Mouse (Mus musculus) E14TG2a.4 (cell line): ENCODE measurements at regions not wholly inside any gene's neighbourhood (a gene's known extent, or its start where the extent isn't known, plus 50 kb on each side); places are given as distances from the start of the nearest gene placed in this dataset.

Source experiments
- CTCF ChIP-seq: conservative IDR thresholded peaks from 2 replicates; pipeline ENCODE4 v1.5.1; 2014; ENCODE audit warnings: low read length
- NANOG ChIP-seq: IDR thresholded peaks from 2 replicates; pipeline ENCODE4 v1.6.1; 2014; ENCODE audit warnings: borderline replicate concordance, low read length, mixed read lengths
- POU5F1 ChIP-seq: IDR thresholded peaks from 2 replicates; pipeline ENCODE4 v1.6.1; 2014; ENCODE audit warnings: low read length, borderline replicate concordance

DNA sequence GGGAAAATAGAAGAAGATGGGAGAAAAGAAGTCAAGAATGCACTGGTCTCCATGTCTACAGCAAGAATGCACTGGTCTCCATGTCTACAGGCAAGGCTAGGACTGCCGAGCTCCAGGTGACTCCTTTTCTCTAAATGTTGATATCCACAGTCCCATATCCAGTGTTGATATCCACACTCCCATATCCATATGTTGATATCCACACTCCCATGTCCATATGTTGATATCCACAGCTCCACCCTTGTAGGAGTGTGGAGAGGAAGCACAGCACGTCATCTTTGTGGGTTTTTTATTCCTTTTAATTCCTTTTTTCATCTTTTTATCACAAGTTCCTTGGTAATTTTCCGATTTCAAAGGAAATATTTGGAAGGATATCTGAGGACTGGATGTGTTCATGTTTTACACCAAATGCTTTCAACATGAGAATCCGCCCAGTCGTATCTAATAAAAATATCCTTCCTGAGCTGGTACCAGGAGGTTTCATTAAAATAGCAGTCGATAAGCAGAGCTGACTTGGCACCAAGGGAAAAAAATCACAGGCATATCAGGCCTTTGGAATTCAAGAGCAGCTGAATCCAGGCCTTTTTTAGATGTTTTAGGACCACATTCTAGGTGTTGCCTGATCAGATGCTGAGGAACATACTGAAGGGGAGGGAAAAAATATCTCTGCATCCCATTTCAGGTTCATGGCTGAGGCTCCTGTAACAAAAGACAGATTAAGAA lies 653.7 kb upstream of the Cdh11 start:
- TF ChIP-seq CTCF (no peak), NANOG (no peak), POU5F1 (no peak)
